Mouse (Mus musculus): ENCODE results near the gene Ptpro. TPM values are rescaled to one million over a fixed set of nuclear protein-coding genes. Genes with fewer than 3 reads are reported as not detected.

Gene Ptpro
- polyA plus RNA-seq, 1 experiment, result 6.6 TPM

DNA sequence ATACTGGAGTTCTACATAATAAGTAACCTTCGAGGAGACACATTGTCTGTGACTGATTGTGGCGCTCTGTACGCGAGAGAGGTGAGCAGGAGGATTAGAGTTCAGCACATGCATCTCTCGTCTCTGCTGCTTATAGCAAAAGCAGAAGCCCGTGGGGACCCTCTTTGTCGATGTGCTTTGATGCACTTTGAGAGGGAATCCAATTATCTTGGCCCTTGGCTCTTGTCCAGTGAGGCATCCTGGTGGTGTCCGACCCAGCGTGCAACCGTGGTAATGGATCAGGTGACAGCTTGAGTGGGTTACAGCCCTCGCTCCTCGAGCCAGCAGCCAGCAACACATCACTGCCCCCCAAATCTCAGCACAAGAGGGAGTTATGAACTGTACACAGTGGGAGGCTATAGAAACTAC, 25.5 kb downstream of the Ptpro start:
- no peak for DNase-seq
- Histone ChIP-seq H3K4me3 (replicated peaks; ENCODE audit: insufficient read depth, low read depth, low read length) (no peak overlapping the region), H3K4me1 (ENCODE audit: control insufficient read depth, insufficient read depth, low read length) (no peaks in the 10 kb centered on the region), H3K27me3 (ENCODE audit: control insufficient read depth, insufficient read depth, low read length) (no peaks in the 10 kb centered on the region), H3K27ac (ENCODE audit: insufficient read depth, low read length) (no peak overlapping the region)
- TF ChIP-seq POLR2A (IDR thresholded peaks at IDR 0.05; ENCODE audit: borderline replicate concordance, insufficient read depth, low read length) (no peak), CTCF (IDR thresholded peaks at IDR 0.05; ENCODE audit: borderline replicate concordance, insufficient read depth, low read depth, low read length) (no peak)
- WGBS, result 15% methylated on average over 12 of the region's 12 CpGs

DNA sequence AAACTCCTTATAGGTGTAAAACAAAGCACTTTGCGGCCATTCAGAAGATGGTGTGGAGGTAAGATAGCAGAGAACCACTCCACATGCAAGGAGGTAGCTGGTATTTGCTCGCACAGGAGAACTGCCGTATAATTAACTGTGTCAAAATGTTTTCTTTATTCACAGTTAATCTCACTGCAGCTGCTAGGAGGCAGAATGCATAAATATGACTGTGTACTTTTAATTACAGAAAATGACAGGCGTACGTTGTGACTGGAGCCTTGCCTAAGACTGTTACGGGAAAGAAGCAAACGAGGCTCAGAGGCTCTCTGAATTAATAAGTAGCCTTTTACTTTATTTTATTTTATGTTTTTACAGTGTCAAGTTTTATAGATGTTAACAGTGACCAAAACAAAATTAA, 27.5 kb downstream of the Ptpro start:
- Histone ChIP-seq H3K27ac (ENCODE audit: insufficient read depth, low read length) (no peak overlapping the region), H3K4me3 (replicated peaks; ENCODE audit: insufficient read depth, low read depth, low read length) (no peak overlapping the region), H3K4me1 (ENCODE audit: control insufficient read depth, insufficient read depth, low read length) (no peaks in the 10 kb centered on the region), H3K27me3 (ENCODE audit: control insufficient read depth, insufficient read depth, low read length) (no peaks in the 10 kb centered on the region)
- 77% methylated on average over 7 of the region's 7 CpGs for WGBS
- TF ChIP-seq CTCF (IDR thresholded peaks at IDR 0.05; ENCODE audit: borderline replicate concordance, insufficient read depth, low read depth, low read length), result no peak
- no peak for TF ChIP-seq POLR2A (IDR thresholded peaks at IDR 0.05; ENCODE audit: borderline replicate concordance, insufficient read depth, low read length)
- no peak for DNase-seq

DNA sequence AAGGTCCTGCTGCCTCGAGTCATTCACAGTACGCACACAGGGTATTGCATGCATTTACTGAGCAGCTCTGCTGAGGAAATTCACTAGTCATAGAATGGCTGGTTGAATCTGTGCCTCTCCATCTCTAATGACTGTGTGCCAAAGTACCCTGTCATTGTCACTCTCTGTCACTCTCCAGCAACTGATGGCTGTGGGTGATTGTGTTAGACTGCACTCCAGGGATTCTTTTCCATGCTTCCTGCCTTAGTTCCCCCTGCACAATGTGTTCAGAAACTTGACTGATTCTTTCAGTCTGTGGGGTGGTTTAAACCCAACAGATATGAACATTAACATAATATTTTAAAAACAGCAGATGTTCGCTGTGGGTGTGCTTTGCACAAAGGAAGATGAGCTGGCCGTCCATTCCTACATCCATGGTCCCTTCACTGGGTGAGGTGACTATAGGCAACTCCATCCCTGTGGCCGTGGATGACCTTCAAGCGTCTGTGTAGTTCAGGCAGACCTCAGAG, 29.5 kb downstream of the Ptpro start:
- H3K27ac ChIP-seq (ENCODE audit: insufficient read depth, low read length), result no peak overlapping the region
- H3K4me1 ChIP-seq (ENCODE audit: control insufficient read depth, insufficient read depth, low read length), result no peaks in the 10 kb centered on the region
- H3K4me3 ChIP-seq (replicated peaks; ENCODE audit: insufficient read depth, low read depth, low read length), result no peak overlapping the region
- no peak for DNase-seq
- WGBS, result 76% methylated on average over 6 of the region's 6 CpGs
- TF ChIP-seq CTCF (IDR thresholded peaks at IDR 0.05; ENCODE audit: borderline replicate concordance, insufficient read depth, low read depth, low read length) (no peak), POLR2A (IDR thresholded peaks at IDR 0.05; ENCODE audit: borderline replicate concordance, insufficient read depth, low read length) (no peak)
- no peaks in the 10 kb centered on the region for H3K27me3 ChIP-seq (ENCODE audit: control insufficient read depth, insufficient read depth, low read length)

DNA sequence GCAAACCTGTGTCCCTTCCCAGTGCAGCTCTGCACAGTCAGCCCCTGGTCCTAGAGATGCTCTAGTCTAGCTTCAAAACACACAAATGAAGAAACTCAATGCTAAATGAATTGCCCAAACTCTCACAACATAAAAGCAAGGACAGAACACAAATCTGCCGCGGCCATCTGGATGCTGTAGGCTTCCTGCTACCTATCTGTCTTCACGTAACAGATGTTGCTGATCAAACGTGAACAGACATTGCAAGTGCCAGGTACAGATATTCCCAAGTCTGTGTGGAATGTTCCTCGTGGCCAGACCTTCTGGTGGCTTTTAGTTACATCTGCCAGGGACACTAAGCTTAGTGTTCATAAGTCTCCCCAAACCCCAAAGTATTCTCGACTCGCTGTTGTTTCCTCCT, 29.9 kb downstream of the Ptpro start:
- no peak for DNase-seq
- Histone ChIP-seq H3K27ac (ENCODE audit: insufficient read depth, low read length) (no peak overlapping the region), H3K27me3 (ENCODE audit: control insufficient read depth, insufficient read depth, low read length) (no peaks in the 10 kb centered on the region), H3K4me3 (replicated peaks; ENCODE audit: insufficient read depth, low read depth, low read length) (no peak overlapping the region), H3K4me1 (ENCODE audit: control insufficient read depth, insufficient read depth, low read length) (no peaks in the 10 kb centered on the region)
- TF ChIP-seq CTCF (IDR thresholded peaks at IDR 0.05; ENCODE audit: borderline replicate concordance, insufficient read depth, low read depth, low read length) (no peak), POLR2A (IDR thresholded peaks at IDR 0.05; ENCODE audit: borderline replicate concordance, insufficient read depth, low read length) (no peak)
- WGBS, result 53% methylated on average over 7 of the region's 7 CpGs

DNA sequence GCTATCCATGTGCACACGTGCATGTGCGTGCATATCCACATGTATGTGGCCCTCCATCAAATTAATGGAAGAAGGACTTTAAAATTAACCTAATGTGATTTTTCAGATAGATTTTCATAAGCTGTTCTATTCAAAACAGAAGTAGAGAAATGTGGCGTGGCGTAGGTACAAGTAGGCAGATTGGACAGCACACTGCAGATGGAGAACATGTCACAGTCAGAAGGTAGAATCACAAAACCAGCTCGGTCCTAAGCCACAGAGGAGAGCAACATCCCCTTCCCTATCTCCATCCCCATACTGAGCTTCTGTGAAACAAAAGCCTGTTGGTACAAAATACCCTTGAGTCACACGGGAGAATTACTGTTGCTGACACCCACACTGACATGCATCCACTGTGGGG, 34.3 kb downstream of the Ptpro start:
- H3K27me3 ChIP-seq (ENCODE audit: control insufficient read depth, insufficient read depth, low read length), result no peaks in the 10 kb centered on the region
- no peak overlapping the region for H3K27ac ChIP-seq (ENCODE audit: insufficient read depth, low read length)
- no peak for DNase-seq
- H3K4me1 ChIP-seq (ENCODE audit: control insufficient read depth, insufficient read depth, low read length), result no peaks in the 10 kb centered on the region
- no peak overlapping the region for H3K4me3 ChIP-seq (replicated peaks; ENCODE audit: insufficient read depth, low read depth, low read length)
- TF ChIP-seq CTCF (IDR thresholded peaks at IDR 0.05; ENCODE audit: borderline replicate concordance, insufficient read depth, low read depth, low read length) (no peak), POLR2A (IDR thresholded peaks at IDR 0.05; ENCODE audit: borderline replicate concordance, insufficient read depth, low read length) (no peak)
- 89% methylated on average over 6 of the region's 6 CpGs for WGBS

DNA sequence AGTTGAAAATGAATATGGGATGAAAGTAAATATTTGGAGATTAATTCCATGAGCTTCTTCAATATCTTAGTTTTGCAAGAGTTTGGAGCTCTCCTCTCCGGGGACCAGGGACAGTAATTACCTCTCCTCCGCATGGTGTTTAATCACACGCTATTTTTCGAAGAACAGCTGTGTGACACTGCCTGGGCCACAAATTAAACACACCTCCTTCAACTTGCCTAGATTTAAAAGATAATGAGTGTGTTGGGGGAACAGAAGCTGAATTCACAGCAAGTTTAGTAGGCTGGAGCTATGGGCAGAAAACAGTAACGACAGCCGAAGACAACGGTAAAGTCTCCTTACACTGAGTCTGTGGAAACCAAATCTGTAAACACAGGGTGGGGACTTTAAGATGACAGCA, 35.7 kb downstream of the Ptpro start:
- Histone ChIP-seq H3K27me3 (ENCODE audit: control insufficient read depth, insufficient read depth, low read length) (no peaks in the 10 kb centered on the region), H3K27ac (ENCODE audit: insufficient read depth, low read length) (no peak overlapping the region), H3K4me1 (ENCODE audit: control insufficient read depth, insufficient read depth, low read length) (no peaks in the 10 kb centered on the region), H3K4me3 (replicated peaks; ENCODE audit: insufficient read depth, low read depth, low read length) (no peak overlapping the region)
- WGBS, result 89% methylated on average over 7 of the region's 7 CpGs
- TF ChIP-seq POLR2A (IDR thresholded peaks at IDR 0.05; ENCODE audit: borderline replicate concordance, insufficient read depth, low read length) (no peak), CTCF (IDR thresholded peaks at IDR 0.05; ENCODE audit: borderline replicate concordance, insufficient read depth, low read depth, low read length) (no peak)
- no peak for DNase-seq

DNA sequence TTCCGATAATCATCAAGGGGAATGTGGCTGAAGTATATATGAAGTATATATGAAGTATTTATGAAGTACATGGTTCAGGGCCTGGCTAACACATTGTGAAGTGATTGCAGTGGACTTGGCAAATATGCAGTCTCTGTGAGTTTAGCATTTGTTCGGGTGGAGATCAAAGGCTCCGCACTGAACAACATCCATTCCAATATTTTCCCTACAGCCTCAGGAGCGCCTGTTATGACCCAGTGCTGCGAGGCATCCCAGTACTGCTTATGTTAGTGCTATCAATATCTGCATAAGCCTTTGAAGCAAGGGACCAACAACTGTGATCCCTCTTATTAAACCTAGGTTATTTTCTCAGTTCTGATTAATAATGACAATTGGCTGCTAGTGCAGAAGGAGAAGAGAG, 36.1 kb downstream of the Ptpro start:
- Histone ChIP-seq H3K27me3 (ENCODE audit: control insufficient read depth, insufficient read depth, low read length) (no peaks in the 10 kb centered on the region), H3K4me3 (replicated peaks; ENCODE audit: insufficient read depth, low read depth, low read length) (no peak overlapping the region), H3K27ac (ENCODE audit: insufficient read depth, low read length) (no peak overlapping the region), H3K4me1 (ENCODE audit: control insufficient read depth, insufficient read depth, low read length) (no peaks in the 10 kb centered on the region)
- DNase-seq, result no peak
- WGBS, result 93% methylated on average over 5 of the region's 5 CpGs
- TF ChIP-seq CTCF (IDR thresholded peaks at IDR 0.05; ENCODE audit: borderline replicate concordance, insufficient read depth, low read depth, low read length) (no peak), POLR2A (IDR thresholded peaks at IDR 0.05; ENCODE audit: borderline replicate concordance, insufficient read depth, low read length) (no peak)

DNA sequence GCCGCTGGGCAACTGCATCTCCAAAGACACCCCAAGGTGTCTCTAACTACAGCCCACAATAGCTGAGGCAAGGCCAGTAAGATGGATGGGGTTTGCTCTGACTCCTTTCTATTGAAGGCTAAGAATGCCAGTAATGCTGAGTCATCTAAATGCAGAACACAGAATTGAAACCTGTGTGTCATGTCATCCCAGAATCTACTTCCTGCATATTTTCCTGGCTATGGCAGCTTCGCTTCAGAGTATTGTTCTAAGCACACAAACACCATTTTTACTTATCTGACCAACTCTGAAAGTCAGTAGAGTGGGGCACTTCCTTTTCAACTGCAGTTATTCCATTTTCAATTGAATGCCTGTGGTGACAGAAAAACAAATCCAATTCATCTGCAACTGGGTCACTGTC, 40.3 kb downstream of the Ptpro start:
- H3K27ac ChIP-seq (ENCODE audit: insufficient read depth, low read length), result no peak overlapping the region
- no peaks in the 10 kb centered on the region for H3K4me1 ChIP-seq (ENCODE audit: control insufficient read depth, insufficient read depth, low read length)
- DNase-seq, result no peak
- no peak overlapping the region for H3K4me3 ChIP-seq (replicated peaks; ENCODE audit: insufficient read depth, low read depth, low read length)
- TF ChIP-seq CTCF (IDR thresholded peaks at IDR 0.05; ENCODE audit: borderline replicate concordance, insufficient read depth, low read depth, low read length), result no peak
- no peak for TF ChIP-seq POLR2A (IDR thresholded peaks at IDR 0.05; ENCODE audit: borderline replicate concordance, insufficient read depth, low read length)
- 93% methylated on average over 2 of the region's 2 CpGs for WGBS
- no peaks in the 10 kb centered on the region for H3K27me3 ChIP-seq (ENCODE audit: control insufficient read depth, insufficient read depth, low read length)

Measured in cerebellum, adult 2 months (tissue).